Mouse (Mus musculus) E14TG2a.4 (cell line): ENCODE measurements around the gene Prkcb.
A peak's percentile ranks its signal among the peaks of the same experiment; 100 is the strongest.

Experiments
- H3K27me3 ChIP-seq: 2 replicates; pipeline ENCODE4 v1.6.1; 2014; ENCODE audit warnings: low read length, control low read depth; ENCODE audit not compliant: insufficient read depth
- H3K36me3 ChIP-seq: 2 replicates; pipeline ENCODE4 v1.6.1; 2014; ENCODE audit warnings: low read length, control low read depth; ENCODE audit not compliant: insufficient read depth
- H3K4me1 ChIP-seq: replicated peaks from 2 replicates; pipeline ENCODE4 v1.6.1; 2014; ENCODE audit warnings: low read depth, low read length, control low read depth
- H3K4me3 ChIP-seq: replicated peaks from 2 replicates; pipeline ENCODE4 v1.5.1; 2014; ENCODE audit warnings: mild to moderate bottlenecking, low read length
- H3K9me3 ChIP-seq: 2 replicates; pipeline ENCODE4 v1.6.1; 2014; ENCODE audit warnings: low read length, control low read depth
- CTCF ChIP-seq: conservative IDR thresholded peaks from 2 replicates; pipeline ENCODE4 v1.5.1; 2014; ENCODE audit warnings: low read length
- NANOG ChIP-seq: IDR thresholded peaks from 2 replicates; pipeline ENCODE4 v1.6.1; 2014; ENCODE audit warnings: borderline replicate concordance, low read length, mixed read lengths
- POU5F1 ChIP-seq: IDR thresholded peaks from 2 replicates; pipeline ENCODE4 v1.6.1; 2014; ENCODE audit warnings: low read length, borderline replicate concordance

Prkcb gene

DNA sequence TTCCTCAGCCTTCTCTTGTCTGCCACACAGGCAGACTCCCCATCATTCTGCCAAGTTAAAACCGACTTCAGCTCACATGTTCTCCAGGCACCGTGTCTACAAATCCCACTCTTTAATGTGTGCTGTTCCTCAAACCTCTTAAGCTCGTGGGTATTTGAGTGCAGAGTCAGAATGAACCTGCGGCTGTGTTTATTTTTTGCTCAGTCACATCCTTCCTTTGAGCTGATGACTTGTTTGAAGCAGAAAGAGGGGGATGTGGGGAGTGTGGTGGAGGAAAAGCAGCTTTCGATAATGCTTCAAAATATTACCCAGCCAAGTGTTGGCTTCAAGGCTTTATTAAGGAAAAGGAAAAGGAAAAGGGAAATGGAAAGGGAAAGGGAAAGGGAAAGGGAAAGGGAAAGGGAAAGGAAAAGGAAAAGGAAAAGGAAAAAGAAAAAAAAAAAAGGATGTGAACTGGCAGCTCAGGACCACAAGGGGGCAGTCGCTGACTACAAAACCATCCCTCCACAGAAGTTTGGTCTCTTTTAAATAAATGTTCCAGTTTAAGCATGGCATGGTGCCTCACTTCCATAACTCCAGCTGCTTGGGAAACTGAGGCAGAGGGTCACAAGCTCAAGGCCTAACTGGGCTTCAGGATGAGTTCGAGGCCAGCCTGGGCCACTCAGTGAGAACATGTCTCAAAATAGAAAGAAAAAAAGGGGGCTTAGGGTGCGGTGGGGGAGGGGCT, 177.4 kb downstream of the Prkcb start:
- H3K4me3 ChIP-seq: no peak overlapping the region

DNA sequence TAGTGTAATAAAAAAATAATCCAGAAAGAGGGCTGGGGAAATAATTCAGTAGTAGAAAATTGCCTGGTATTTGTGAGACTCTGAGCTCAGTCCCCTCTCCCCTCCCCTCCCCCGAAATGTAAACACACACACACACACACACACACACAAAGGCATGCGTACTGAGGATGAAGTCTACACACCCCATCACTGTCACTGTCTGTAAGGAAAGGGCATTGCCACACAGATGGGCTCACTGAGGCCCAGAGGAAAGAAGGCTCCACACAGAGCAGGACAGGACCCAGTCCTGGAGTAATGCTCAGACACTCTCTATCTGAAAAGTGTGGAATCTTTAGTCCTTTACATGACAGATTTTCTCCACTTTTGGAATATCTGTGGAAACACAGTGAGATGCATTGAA, 178.2 kb downstream of the Prkcb start:
- TF ChIP-seq NANOG: no peak
- TF ChIP-seq CTCF: no peak
- TF ChIP-seq POU5F1: no peak
- Histone ChIP-seq H3K4me3 (no peak overlapping the region), H3K9me3 (no peaks in the 10 kb centered on the region), H3K36me3 (no peaks in the 10 kb centered on the region), H3K4me1 (peaks cover 21% of the 10 kb centered on the region), H3K27me3 (peaks cover 7% of the 10 kb centered on the region)

More for the DNA sequence above, 177.4 kb downstream of the Prkcb start:
- TF ChIP-seq CTCF (peak; percentile 73), NANOG (no peak), POU5F1 (no peak)
- Histone ChIP-seq H3K27me3 (peaks cover 7% of the 10 kb centered on the region), H3K4me1 (peaks cover 14% of the 10 kb centered on the region), H3K36me3 (no peaks in the 10 kb centered on the region), H3K9me3 (no peaks in the 10 kb centered on the region)

DNA sequence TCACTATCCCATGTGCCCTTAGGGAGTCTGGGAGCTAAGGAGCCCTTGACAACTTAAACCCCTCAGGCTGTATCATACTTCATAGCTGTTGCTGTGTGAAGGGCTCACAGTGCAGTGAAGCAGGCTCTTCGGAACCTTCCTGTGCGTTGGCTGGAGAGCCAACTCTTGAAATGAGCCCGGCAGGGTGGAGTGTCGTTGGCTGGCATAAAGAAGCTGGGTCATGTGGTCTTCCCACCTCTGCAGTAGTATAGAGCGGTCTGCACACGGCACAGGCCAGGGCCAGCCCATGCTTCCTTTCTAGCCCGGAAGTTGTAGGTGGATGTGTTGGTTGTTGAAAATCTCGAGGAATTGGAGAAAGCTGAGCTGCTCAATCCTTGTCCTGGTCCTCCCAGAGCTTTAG, 179.3 kb downstream of the Prkcb start:
- no peaks in the 10 kb centered on the region for H3K9me3 ChIP-seq
- H3K4me1 ChIP-seq: peaks cover 31% of the 10 kb centered on the region
- H3K4me3 ChIP-seq: no peak overlapping the region
- peaks cover 9% of the 10 kb centered on the region for H3K27me3 ChIP-seq
- no peaks in the 10 kb centered on the region for H3K36me3 ChIP-seq
- TF ChIP-seq POU5F1 (no peak), NANOG (no peak), CTCF (no peak)

DNA sequence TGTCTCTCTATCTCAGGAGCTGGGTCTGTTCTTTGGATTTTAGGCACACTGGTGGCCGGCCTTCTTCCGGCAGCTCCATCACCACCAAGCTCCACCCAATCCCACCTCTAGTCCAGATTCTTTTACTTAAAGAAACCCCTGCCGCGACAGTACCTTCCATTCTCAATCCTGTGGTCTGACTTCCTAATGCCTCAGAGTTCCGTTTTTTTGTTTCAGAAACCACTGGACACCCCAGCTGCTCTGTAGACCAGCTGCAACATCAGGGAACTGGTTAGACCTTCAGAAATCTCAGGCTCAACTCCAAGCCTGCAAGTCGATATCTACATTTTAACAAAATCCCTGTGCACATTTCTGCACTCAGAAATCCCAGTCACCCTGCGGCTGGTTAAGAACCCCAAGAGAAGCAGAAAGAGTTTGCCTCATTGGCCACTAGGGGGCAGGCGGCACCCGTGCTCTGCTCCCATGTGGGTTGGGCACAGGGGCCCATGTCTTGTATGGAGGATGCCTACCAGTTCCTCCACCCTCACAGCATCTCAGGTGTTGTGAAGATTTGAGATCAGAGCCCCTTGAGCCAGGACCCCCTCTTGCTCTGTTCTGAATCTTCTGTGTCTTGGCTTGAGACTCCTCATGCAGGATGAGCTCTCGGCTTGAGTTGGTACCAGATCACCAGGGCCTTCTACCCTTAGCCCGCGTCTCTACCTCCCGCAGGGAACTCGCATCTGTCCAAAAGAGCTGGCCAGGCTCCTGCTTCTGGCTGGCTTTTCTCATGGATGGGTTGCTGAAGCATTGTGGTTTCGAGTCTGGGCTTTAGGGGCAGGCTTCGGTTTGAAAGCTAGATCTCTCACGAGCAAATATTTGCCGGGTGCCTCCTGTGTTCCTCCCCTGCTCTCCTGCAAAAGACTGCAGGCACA, 182.1 kb downstream of the Prkcb start:
- Histone ChIP-seq H3K4me3 (no peak overlapping the region), H3K4me1 (peaks cover 31% of the 10 kb centered on the region), H3K36me3 (no peaks in the 10 kb centered on the region), H3K27me3 (peaks cover 7% of the 10 kb centered on the region), H3K9me3 (peaks cover 6% of the 10 kb centered on the region)
- TF ChIP-seq NANOG (no peak), CTCF (peak; percentile 82)

DNA sequence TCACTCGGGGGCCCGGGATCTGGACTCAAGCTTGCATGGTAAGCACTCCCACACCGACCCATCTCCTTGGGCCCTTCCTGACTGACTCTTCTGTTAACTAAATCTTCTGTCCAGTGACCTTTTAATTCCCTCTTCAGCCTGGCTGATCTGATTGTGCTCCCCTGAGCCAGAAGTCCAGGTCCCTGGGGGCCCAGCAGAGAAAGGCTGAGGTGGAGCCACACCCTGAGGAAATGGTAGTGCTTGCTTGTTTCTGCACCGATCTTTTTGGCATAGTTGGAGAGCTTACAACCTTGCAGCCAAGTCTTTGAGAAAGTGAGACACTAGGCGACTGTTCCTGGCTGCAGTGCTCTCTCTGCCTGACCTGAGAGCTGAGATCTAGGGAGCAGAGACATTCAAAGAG, 183.7 kb downstream of the Prkcb start:
- Histone ChIP-seq H3K9me3 (peaks cover 6% of the 10 kb centered on the region), H3K27me3 (peaks cover 7% of the 10 kb centered on the region), H3K4me3 (no peak overlapping the region), H3K36me3 (no peaks in the 10 kb centered on the region), H3K4me1 (peaks cover 43% of the 10 kb centered on the region)
- TF ChIP-seq NANOG (no peak), CTCF (no peak), POU5F1 (no peak)

DNA sequence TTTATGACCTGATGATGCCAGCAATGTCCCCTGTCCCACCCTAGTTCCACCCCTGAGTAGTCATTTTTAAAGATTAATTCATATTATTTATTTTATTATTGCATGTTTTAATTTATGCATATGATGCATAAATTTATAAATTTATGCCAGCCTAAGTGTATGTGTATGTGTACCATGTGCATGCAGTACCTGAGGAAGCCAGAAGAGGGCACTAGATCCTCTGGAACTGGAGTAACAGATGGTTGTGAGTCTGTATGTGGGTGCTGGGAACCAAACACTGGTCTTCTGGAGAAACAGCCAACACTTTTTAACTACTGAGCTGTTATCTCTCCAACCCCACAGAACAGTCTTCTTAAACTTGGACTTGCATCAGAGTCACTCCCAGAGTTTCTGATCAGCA, 186.5 kb downstream of the Prkcb start:
- TF ChIP-seq POU5F1 (no peak), CTCF (peak; percentile 42)
- H3K9me3 ChIP-seq: peaks cover 16% of the 10 kb centered on the region
- H3K27me3 ChIP-seq: peaks cover 7% of the 10 kb centered on the region
- no peaks in the 10 kb centered on the region for H3K36me3 ChIP-seq
- H3K4me1 ChIP-seq: peaks cover 65% of the 10 kb centered on the region
- no peak overlapping the region for H3K4me3 ChIP-seq

DNA sequence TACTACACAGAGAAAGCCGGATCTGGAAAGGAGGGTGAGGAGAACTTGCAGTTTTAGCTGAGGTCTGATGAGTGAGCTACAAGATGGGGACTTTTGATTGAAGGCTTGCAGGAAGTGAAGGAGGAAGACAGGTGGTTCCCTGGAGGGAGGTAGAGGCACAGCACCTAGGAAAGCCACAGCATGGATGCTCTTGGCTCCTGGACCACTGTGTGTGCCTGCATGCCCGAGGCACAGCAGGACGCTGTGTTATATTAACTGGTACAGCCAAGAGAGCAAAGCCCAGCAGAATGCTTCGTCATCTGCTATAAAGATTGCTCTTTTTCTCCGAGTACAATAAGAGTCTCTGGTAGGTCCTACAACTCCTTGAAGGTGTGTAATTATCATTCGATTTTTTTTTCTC, 188.1 kb downstream of the Prkcb start:
- no peak overlapping the region for H3K4me3 ChIP-seq
- H3K4me1 ChIP-seq: peaks cover 59% of the 10 kb centered on the region
- no peaks in the 10 kb centered on the region for H3K36me3 ChIP-seq
- H3K9me3 ChIP-seq: peaks cover 16% of the 10 kb centered on the region
- TF ChIP-seq CTCF (no peak), NANOG (no peak), POU5F1 (no peak)
- peaks cover 10% of the 10 kb centered on the region for H3K27me3 ChIP-seq

DNA sequence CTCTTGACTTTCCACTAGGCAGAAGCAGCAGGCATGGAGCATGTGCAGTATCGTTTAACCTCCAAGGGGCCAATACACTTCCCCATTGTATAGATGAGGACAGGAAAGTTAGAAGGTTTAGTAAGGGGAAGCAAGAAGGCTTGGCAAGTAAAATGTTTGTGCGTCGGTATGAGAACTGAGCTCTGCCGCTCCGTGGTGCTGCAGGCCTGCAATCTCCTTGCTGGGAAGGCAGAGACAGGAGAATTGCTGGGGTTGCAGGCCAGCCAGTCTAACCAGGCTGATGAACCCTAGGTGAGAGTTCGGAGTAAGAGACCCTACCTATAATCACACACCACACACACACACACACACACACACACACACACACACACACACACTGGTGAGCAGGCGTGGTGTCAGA, 188.6 kb downstream of the Prkcb start:
- H3K27me3 ChIP-seq: peaks cover 10% of the 10 kb centered on the region
- peaks cover 16% of the 10 kb centered on the region for H3K9me3 ChIP-seq
- no peak overlapping the region for H3K4me3 ChIP-seq
- H3K36me3 ChIP-seq: no peaks in the 10 kb centered on the region
- no peak for TF ChIP-seq NANOG
- no peak for TF ChIP-seq CTCF
- no peak for TF ChIP-seq POU5F1
- H3K4me1 ChIP-seq: peaks cover 56% of the 10 kb centered on the region
